Mouse (Mus musculus) ES-E14 (cell line): Measurements from ENCODE around the gene Chga.

Experiments
- CHD2 ChIP-seq: IDR thresholded peaks from 2 replicates; pipeline ENCODE4 v1.6.1; 2014; ENCODE audit warnings: mild to moderate bottlenecking, low read depth, low read length, inconsistent platforms
- HCFC1 ChIP-seq: IDR thresholded peaks from 2 replicates; pipeline ENCODE4 v1.6.1; 2012; ENCODE audit warnings: low read length, inconsistent platforms, borderline replicate concordance; ENCODE audit not compliant: insufficient read depth
- MAFK ChIP-seq: IDR thresholded peaks from 2 replicates; pipeline ENCODE4 v1.6.1; 2014; ENCODE audit warnings: mild to moderate bottlenecking, low read depth, low read length, inconsistent platforms; ENCODE audit not compliant: insufficient read depth
- ZNF384 ChIP-seq: IDR thresholded peaks from 2 replicates; pipeline ENCODE4 v1.6.1; 2012; ENCODE audit warnings: low read depth, low read length, inconsistent platforms

DNA sequence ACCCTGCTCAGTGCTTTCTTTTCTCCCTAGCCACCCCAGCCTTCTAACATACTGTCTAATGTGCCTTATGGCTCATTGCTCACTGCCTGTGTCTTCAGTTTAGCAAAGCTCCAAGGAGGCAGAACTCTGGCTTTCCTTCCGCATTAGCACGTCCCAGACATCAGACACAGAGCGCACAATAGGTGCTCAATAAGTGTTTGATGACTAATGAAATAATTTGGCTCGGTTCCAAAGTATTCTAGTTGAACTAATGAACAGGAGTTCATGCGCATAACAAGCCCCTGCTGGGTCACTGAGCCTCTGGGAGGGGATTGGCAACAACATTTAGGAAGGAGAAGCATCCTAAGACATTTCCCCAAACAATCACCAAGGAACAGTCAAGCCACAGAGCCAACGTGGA, 2.8 kb upstream of the Chga start:
- no peak for TF ChIP-seq CHD2
- no peak for TF ChIP-seq HCFC1
- TF ChIP-seq MAFK, result no peak
- TF ChIP-seq ZNF384, result no peak
